In genomic region chr16:67618817-67619216, GRCm38 (mm10) we compare ENCODE assay signal across 10 mouse cellular contexts. TPM values are rescaled to one million over a fixed set of nuclear protein-coding genes. Genes with fewer than 3 reads are reported as not detected.
A peak's percentile ranks its signal among the peaks of the same experiment; 100 is the strongest.
DNase-seq lines count a peak whose midpoint lies in the region; ATAC-seq and TF ChIP-seq lines count a peak whose summit lies in the region.
"Had no signal": no experiment of that assay in that cellular context is flagged by ENCODE, and none has a peak within 500 bp of the region (broad histone marks: within the 10 kb centered on the region; RNA-seq: fewer than 3 reads in every experiment).

No protein-coding gene starts in this region.

- H3K9me3 ChIP-seq in intestine, embryonic 14.5 days (ENCODE audit: control insufficient read depth, low read length): 0 out of 2 replicates have a peak, but pooled peaks cover 9% of the 10 kb centered on the region
- H3K9me3 ChIP-seq in intestine, embryonic 16.5 days (ENCODE audit: control insufficient read depth, low read length): no peaks in the 10 kb centered on the region
- no peaks in the 10 kb centered on the region for H3K9me3 ChIP-seq in forebrain, postnatal 0 days (ENCODE audit: low read length)
- no peaks in the 10 kb centered on the region for H3K9me3 ChIP-seq in midbrain, embryonic 16.5 days (replicated peaks; ENCODE audit: control insufficient read depth, low read length, poor library complexity, severe bottlenecking)

- TF ChIP-seq POLR2A in kidney, adult 2 months (IDR thresholded peaks at IDR 0.05; ENCODE audit: low read depth, low read length): no peak
- no peak for TF ChIP-seq POLR2A in thymus, adult 2 months (IDR thresholded peaks at IDR 0.05; ENCODE audit: control insufficient read depth, extremely low read depth, insufficient read depth, low read length, poor library complexity)

- WGBS in intestine, embryonic 14.5 days: 18% methylated on average over 13 of the region's 13 CpGs
- 20% methylated on average over 13 of the region's 13 CpGs for WGBS in intestine, embryonic 16.5 days
- WGBS in forebrain, postnatal 0 days: 3% methylated on average over 13 of the region's 13 CpGs
- WGBS in midbrain, embryonic 16.5 days: 5% methylated on average over 13 of the region's 13 CpGs
- 15% methylated on average over 13 of the region's 13 CpGs for WGBS in kidney, adult 2 months
- 13% methylated on average over 13 of the region's 13 CpGs for WGBS in thymus, adult 2 months

- H3K27me3 ChIP-seq in intestine, embryonic 14.5 days (replicated peaks; ENCODE audit: control insufficient read depth, insufficient read depth, low read length): peaks cover 23% of the 10 kb centered on the region
- H3K27me3 ChIP-seq in intestine, embryonic 16.5 days (replicated peaks; ENCODE audit: control insufficient read depth, insufficient read depth, low read length): peaks cover 12% of the 10 kb centered on the region
- H3K27me3 ChIP-seq in forebrain, postnatal 0 days (ENCODE audit: insufficient read depth, low read length): no peaks in the 10 kb centered on the region
- H3K27me3 ChIP-seq in midbrain, embryonic 16.5 days (ENCODE audit: control insufficient read depth, insufficient read depth, low read depth, low read length): no peaks in the 10 kb centered on the region
- H3K27me3 ChIP-seq in kidney, adult 2 months (replicated peaks; ENCODE audit: control insufficient read depth, insufficient read depth, low read length): peaks cover 2% of the 10 kb centered on the region; the same call in 1 of the 2 replicates
- H3K27me3 ChIP-seq in thymus, adult 2 months (ENCODE audit: control insufficient read depth, insufficient read depth, low read length): peaks cover 4% of the 10 kb centered on the region; the same call in 1 of the 2 replicates
- H3K27me3 ChIP-seq: CH12.LX had no signal

- no peak for TF ChIP-seq CTCF in forebrain, postnatal 0 days (IDR thresholded peaks at IDR 0.05; ENCODE audit: low read depth)
- no peak for TF ChIP-seq CTCF in kidney, adult 2 months (conservative IDR thresholded peaks at IDR 0.05; ENCODE audit: insufficient read depth, insufficient read length, low read depth, low read length)
- no peak for TF ChIP-seq CTCF in thymus, adult 2 months (IDR thresholded peaks at IDR 0.05; ENCODE audit: borderline replicate concordance, control insufficient read depth, extremely low read depth, insufficient read depth, low read length, poor library complexity)

- H3K9ac ChIP-seq in intestine, embryonic 14.5 days (ENCODE audit: low read length): no peak overlapping the region
- no peak overlapping the region for H3K9ac ChIP-seq in intestine, embryonic 16.5 days (ENCODE audit: low read depth, low read length)
- H3K9ac ChIP-seq in forebrain, postnatal 0 days: peak overlapping the region; percentile 81
- peak overlapping the region; percentile 76 for H3K9ac ChIP-seq in midbrain, embryonic 16.5 days (ENCODE audit: low read depth, low read length)

- H3K36me3 ChIP-seq in intestine, embryonic 14.5 days (ENCODE audit: control insufficient read depth, insufficient read depth, low read length): no peaks in the 10 kb centered on the region
- no peaks in the 10 kb centered on the region for H3K36me3 ChIP-seq in intestine, embryonic 16.5 days (ENCODE audit: control insufficient read depth, insufficient read depth, low read length)
- H3K36me3 ChIP-seq in forebrain, postnatal 0 days (ENCODE audit: insufficient read depth): no peaks in the 10 kb centered on the region
- H3K36me3 ChIP-seq in midbrain, embryonic 16.5 days (ENCODE audit: control insufficient read depth, insufficient read depth, low read length): no peaks in the 10 kb centered on the region
- H3K36me3 ChIP-seq in kidney, adult 2 months (ENCODE audit: control insufficient read depth, insufficient read depth, low read length): no peaks in the 10 kb centered on the region
- no peaks in the 10 kb centered on the region for H3K36me3 ChIP-seq in thymus, adult 2 months (ENCODE audit: control insufficient read depth, insufficient read depth, low read length)

- no peaks in the 10 kb centered on the region; the same call in 1 of the 2 replicates for H3K4me1 ChIP-seq in intestine, embryonic 14.5 days (replicated peaks; ENCODE audit: control insufficient read depth, insufficient read depth, low read length)
- H3K4me1 ChIP-seq in intestine, embryonic 16.5 days (ENCODE audit: control insufficient read depth, insufficient read depth, low read length): peaks cover 3% of the 10 kb centered on the region; the same call in 1 of the 2 replicates
- no peaks in the 10 kb centered on the region for H3K4me1 ChIP-seq in forebrain, postnatal 0 days (ENCODE audit: insufficient read depth)
- peaks cover 7% of the 10 kb centered on the region for H3K4me1 ChIP-seq in midbrain, embryonic 16.5 days (ENCODE audit: control insufficient read depth, insufficient read depth, low read length)
- H3K4me1 ChIP-seq in kidney, adult 2 months (ENCODE audit: control insufficient read depth, insufficient read depth, low read length): no peaks in the 10 kb centered on the region
- H3K4me1 ChIP-seq in thymus, adult 2 months (replicated peaks; ENCODE audit: control insufficient read depth, insufficient read depth, low read length): peaks cover 5% of the 10 kb centered on the region; the same call in 1 of the 2 replicates

- no peak for ATAC-seq in intestine, embryonic 14.5 days (replicated peaks; ENCODE audit: low FRiP score, low TSS enrichment, low read depth)
- ATAC-seq in intestine, embryonic 16.5 days: no peak
- ATAC-seq in forebrain, postnatal 0 days: no peak
- no peak for ATAC-seq in midbrain, embryonic 16.5 days

- H3K4me3 ChIP-seq in intestine, embryonic 14.5 days (ENCODE audit: low read depth, low read length): peak overlapping the region; percentile 13; the same call in 1 of the 2 replicates
- H3K4me3 ChIP-seq in intestine, embryonic 16.5 days (ENCODE audit: low read length): no peak overlapping the region
- H3K4me3 ChIP-seq in forebrain, postnatal 0 days (ENCODE audit: low read depth, low read length): peak overlapping the region; percentile 72
- H3K4me3 ChIP-seq in midbrain, embryonic 16.5 days (ENCODE audit: low read depth, low read length): peak overlapping the region; percentile 84
- H3K4me3 ChIP-seq in kidney, adult 2 months (ENCODE audit: insufficient read depth, low read depth, low read length): no peak overlapping the region
- no peak overlapping the region for H3K4me3 ChIP-seq in thymus, adult 2 months (ENCODE audit: control insufficient read depth, insufficient read depth, low read length)

- no peak for DNase-seq in intestine, embryonic 14.5 days (ENCODE audit: low spot score)
- DNase-seq in cerebellum, postnatal 10 days: peak; percentile 44 to 56
- peak; percentile 70 for DNase-seq in forebrain, postnatal 0 days
- DNase-seq in adrenal gland, adult (ENCODE audit: inconsistent age in 2 of 2, low spot score in 1 of 2): no peak
- DNase-seq in kidney, adult 2 months: no peak
- no peak for DNase-seq in thymus, adult 2 months

- H3K4me2 ChIP-seq in intestine, embryonic 14.5 days (ENCODE audit: low read length): no peak overlapping the region
- H3K4me2 ChIP-seq in intestine, embryonic 16.5 days (ENCODE audit: low read depth, low read length): no peak overlapping the region
- peak overlapping the region; percentile 58 for H3K4me2 ChIP-seq in forebrain, postnatal 0 days (ENCODE audit: low read depth)
- peak overlapping the region; percentile 58 for H3K4me2 ChIP-seq in midbrain, embryonic 16.5 days (ENCODE audit: low read length)

- no peak overlapping the region for H3K27ac ChIP-seq in intestine, embryonic 14.5 days (ENCODE audit: low read depth)
- H3K27ac ChIP-seq in intestine, embryonic 16.5 days (ENCODE audit: low read length): no peak overlapping the region
- peak overlapping the region; percentile 92 for H3K27ac ChIP-seq in forebrain, postnatal 0 days (ENCODE audit: low read depth, low read length)
- peak overlapping the region; percentile 88 for H3K27ac ChIP-seq in midbrain, embryonic 16.5 days (ENCODE audit: low read length)
- no peak overlapping the region for H3K27ac ChIP-seq in kidney, adult 2 months (ENCODE audit: insufficient read depth, low read depth, low read length)
- no peak overlapping the region for H3K27ac ChIP-seq in thymus, adult 2 months (ENCODE audit: control insufficient read depth, insufficient read depth, low read length)

RNA-seq across cellular contexts. Expression of gene Cadm2, which starts 1.9 kb away (rescaled TPM):
- 0.66 and 0.91 TPM in 2 replicates for polyA plus RNA-seq in intestine, embryonic 14.5 days (2014; fragmentation: Nextera tagmentation; extraction: Ambion mirVana)
- 0.24 and 0.38 TPM in 2 replicates for polyA plus RNA-seq in intestine, embryonic 16.5 days (2015; fragmentation: Nextera tagmentation; extraction: Ambion mirVana)
- 56.0 and 63.3 TPM in 2 replicates for total RNA-seq in forebrain, postnatal 0 days (2014; rRNA removed)
- 41.5 and 58.9 TPM in 2 replicates for polyA plus RNA-seq in forebrain, postnatal 0 days (2015; fragmentation: Nextera tagmentation; extraction: Ambion mirVana)
- polyA plus RNA-seq in midbrain, embryonic 16.5 days (2015; fragmentation: Nextera tagmentation; extraction: Ambion mirVana): 71.4 and 75.6 TPM in 2 replicates
- polyA plus RNA-seq in kidney, adult 2 months (2012; rRNA removed): 0.12 and 0.27 TPM in 2 replicates
- 0.15 and 0.85 TPM in 2 replicates for polyA plus RNA-seq in thymus, adult 2 months (2012; rRNA removed)
- total RNA-seq: CH12.LX; megakaryocyte-erythroid progenitor cell, adult 5-6 weeks had no signal

Comparison
In these comparisons a context has a peak if more than half of its experiments do, and no peak if none do; other contexts are left out.
1. H3K4me3 ChIP-seq: peak in intestine, embryonic 14.5 days (single experiment), forebrain, postnatal 0 days (single experiment) and midbrain, embryonic 16.5 days (single experiment); none in intestine, embryonic 16.5 days (single experiment), kidney, adult 2 months (single experiment) and thymus, adult 2 months (single experiment).
2. DNase-seq: peak in cerebellum, postnatal 10 days (2 of 2) and forebrain, postnatal 0 days (single experiment); none in intestine, embryonic 14.5 days (single experiment), adrenal gland, adult (0 of 2), kidney, adult 2 months (single experiment) and thymus, adult 2 months (single experiment).
3. H3K27ac ChIP-seq: peak in forebrain, postnatal 0 days (single experiment) and midbrain, embryonic 16.5 days (single experiment); none in intestine, embryonic 14.5 days (single experiment), intestine, embryonic 16.5 days (single experiment), kidney, adult 2 months (single experiment) and thymus, adult 2 months (single experiment).
4. H3K4me2 ChIP-seq: peak in forebrain, postnatal 0 days (single experiment) and midbrain, embryonic 16.5 days (single experiment); none in intestine, embryonic 14.5 days (single experiment) and intestine, embryonic 16.5 days (single experiment).
5. H3K9ac ChIP-seq: peak in forebrain, postnatal 0 days (single experiment) and midbrain, embryonic 16.5 days (single experiment); none in intestine, embryonic 14.5 days (single experiment) and intestine, embryonic 16.5 days (single experiment).
6. RNA of gene Cadm2, which starts 1.9 kb away (polyA plus RNA-seq): 71.4 to 75.6 TPM in midbrain, embryonic 16.5 days and 41.5 to 58.9 TPM in forebrain, postnatal 0 days; 0.66 to 0.91 TPM in intestine, embryonic 14.5 days, 0.15 to 0.85 TPM in thymus, adult 2 months, 0.12 to 0.27 TPM in kidney, adult 2 months and 0.24 to 0.38 TPM in intestine, embryonic 16.5 days; every median in the first group is over 10 times any median in the second.